Mouse (Mus musculus) CH12.LX (cell line): Measurements from ENCODE around the gene Cyp2w1. TPM values are rescaled to one million over a fixed set of nuclear protein-coding genes. Genes with fewer than 3 reads are reported as not detected.

ENCODE experiments used
- DNase-seq: peaks from one replicate; pipeline ENCODE4 v3.0.0-alpha.2; 2013; ENCODE audit errors: extremely low read depth
- H3K27ac ChIP-seq: 2 replicates; pipeline ENCODE4 v1.5.1; 2012; ENCODE audit warnings: low read depth, mild to moderate bottlenecking, control low read depth, moderate library complexity; ENCODE audit not compliant: insufficient read depth
- H3K27me3 ChIP-seq: replicated peaks from 2 replicates; pipeline ENCODE3; 2012; ENCODE audit warnings: inconsistent platforms
- H3K36me3 ChIP-seq, 2 experiments: replicated peaks in 1 of 2; 2 replicates each; pipeline versions ENCODE3 to v1.6.1; 2012; ENCODE audit warnings: inconsistent platforms in 1 of 2, low read length in 1 of 2, mild to moderate bottlenecking in 1 of 2, mixed read lengths in 1 of 2, moderate library complexity in 1 of 2; ENCODE audit not compliant: control insufficient read depth in 1 of 2, insufficient read depth in 1 of 2
- H3K4me1 ChIP-seq, 2 experiments: 2 replicates each; pipeline ENCODE4 v1.6.1; 2012; ENCODE audit warnings: inconsistent platforms in 1 of 2, moderate library complexity in 1 of 2; ENCODE audit not compliant: insufficient read depth in 2 of 2, control insufficient read depth in 1 of 2
- H3K4me2 ChIP-seq: 2 replicates; pipeline ENCODE4 v1.6.1; 2012; ENCODE audit warnings: low read depth, mild to moderate bottlenecking, control low read depth; ENCODE audit not compliant: poor library complexity, insufficient read depth, severe bottlenecking
- H3K4me3 ChIP-seq, 3 experiments: fragments of 150-350 bp in 1 of 3; sonication (generic) in 1 of 3; replicated peaks in 1 of 3; 2 replicates each; pipeline versions ENCODE3 to v1.5.1; 2011 to 2012; ENCODE audit warnings: low read depth in 2 of 3, low read length in 2 of 3, mild to moderate bottlenecking in 2 of 3, moderate library complexity in 2 of 3, control low read depth in 1 of 3, improper control_type of control experiment in 1 of 3, inconsistent platforms in 1 of 3, mixed read lengths in 1 of 3; ENCODE audit not compliant: poor library complexity in 1 of 3
- H3K79me2 ChIP-seq: replicated peaks from 2 replicates; pipeline ENCODE4 v1.6.1; 2012; ENCODE audit warnings: mild to moderate bottlenecking, moderate library complexity; ENCODE audit not compliant: control insufficient read depth, poor library complexity, insufficient read depth, severe bottlenecking; ENCODE audit errors: extremely low read depth
- H3K9ac ChIP-seq: 2 replicates; pipeline ENCODE4 v1.6.1; 2012; ENCODE audit warnings: low read depth, mild to moderate bottlenecking, control low read depth, moderate library complexity; ENCODE audit not compliant: insufficient read depth
- H3K9me3 ChIP-seq: replicated peaks from 2 replicates; pipeline ENCODE3; 2012; ENCODE audit warnings: low read length, inconsistent platforms, mixed read lengths
- BHLHE40 ChIP-seq: IDR thresholded peaks from 2 replicates; pipeline ENCODE4 v1.6.1; 2011; ENCODE audit warnings: mild to moderate bottlenecking, low read depth, low read length, improper control_type of control experiment
- CTCF ChIP-seq, 2 experiments: IDR thresholded peaks in 1 of 2; conservative IDR thresholded peaks in 1 of 2; 2 replicates each; pipeline ENCODE4 v1.5.1; 2011 to 2012; ENCODE audit warnings: low read depth in 2 of 2, low read length in 2 of 2, improper control_type of control experiment in 1 of 2, inconsistent platforms in 1 of 2, mild to moderate bottlenecking in 1 of 2, moderate library complexity in 1 of 2
- E2F4 ChIP-seq: IDR thresholded peaks from 2 replicates; pipeline ENCODE4 v1.6.1; 2011; ENCODE audit warnings: low read depth, low read length, improper control_type of control experiment; ENCODE audit not compliant: insufficient replicate concordance
- EP300 ChIP-seq: IDR thresholded peaks from 2 replicates; pipeline ENCODE4 v1.6.1; 2011; ENCODE audit warnings: low read length, improper control_type of control experiment
- ETS1 ChIP-seq: conservative IDR thresholded peaks from 2 replicates; pipeline ENCODE4 v1.6.1; 2012; ENCODE audit warnings: low read depth, mild to moderate bottlenecking, inconsistent platforms, low read length, improper control_type of control experiment, moderate library complexity
- IRF4 ChIP-seq: IDR thresholded peaks from 2 replicates; pipeline ENCODE4 v1.6.1; 2014; ENCODE audit warnings: low read depth, mild to moderate bottlenecking, inconsistent platforms, low read length, improper control_type of control experiment
- JUN ChIP-seq: IDR thresholded peaks from 2 replicates; pipeline ENCODE4 v1.6.1; 2011; ENCODE audit warnings: low read depth, mild to moderate bottlenecking, low read length, improper control_type of control experiment, moderate library complexity; ENCODE audit not compliant: insufficient read depth
- JUND ChIP-seq: conservative IDR thresholded peaks from 2 replicates; pipeline ENCODE4 v1.6.1; 2011; ENCODE audit warnings: low read depth, low read length, improper control_type of control experiment
- KAT2A ChIP-seq: IDR thresholded peaks from 2 replicates; pipeline ENCODE4 v1.6.1; 2012; ENCODE audit warnings: low read length, improper control_type of control experiment, inconsistent platforms; ENCODE audit not compliant: insufficient replicate concordance
- MAX ChIP-seq: IDR thresholded peaks from 2 replicates; pipeline ENCODE4 v1.6.1; 2011; ENCODE audit warnings: low read length, improper control_type of control experiment
- MXI1 ChIP-seq: IDR thresholded peaks from 2 replicates; pipeline ENCODE4 v1.6.1; 2011; ENCODE audit warnings: mild to moderate bottlenecking, low read depth, low read length, improper control_type of control experiment
- NELFE ChIP-seq: IDR thresholded peaks from 2 replicates; pipeline ENCODE4 v1.6.1; 2011; ENCODE audit warnings: low read depth, low read length, improper control_type of control experiment
- PAX5 ChIP-seq: IDR thresholded peaks from 2 replicates; pipeline ENCODE4 v1.6.1; 2012; ENCODE audit warnings: low read length, inconsistent platforms, mixed read lengths
- POLR2A ChIP-seq: IDR thresholded peaks from 2 replicates; pipeline ENCODE4 v1.6.1; 2011; ENCODE audit warnings: low read depth, mild to moderate bottlenecking, improper control_type of control experiment, low read length
- POLR2AphosphoS2 ChIP-seq: IDR thresholded peaks from 2 replicates; pipeline ENCODE4 v1.6.1; 2011; ENCODE audit warnings: low read depth, low read length, improper control_type of control experiment
- SIN3A ChIP-seq: IDR thresholded peaks from 2 replicates; pipeline ENCODE4 v1.6.1; 2012; ENCODE audit warnings: low read length, improper control_type of control experiment, inconsistent platforms
- TBP ChIP-seq: conservative IDR thresholded peaks from 2 replicates; pipeline ENCODE4 v1.6.1; 2011; ENCODE audit warnings: low read depth, low read length, improper control_type of control experiment
- TCF12 ChIP-seq: IDR thresholded peaks from 2 replicates; pipeline ENCODE4 v1.6.1; 2014; ENCODE audit warnings: low read depth, mild to moderate bottlenecking, inconsistent platforms, low read length, improper control_type of control experiment
- USF1 ChIP-seq: IDR thresholded peaks from 2 replicates; pipeline ENCODE4 v1.6.1; 2014; ENCODE audit warnings: low read depth, mild to moderate bottlenecking, inconsistent platforms, low read length, improper control_type of control experiment
- USF2 ChIP-seq: conservative IDR thresholded peaks from 2 replicates; pipeline ENCODE4 v1.6.1; 2011; ENCODE audit warnings: low read depth, low read length, improper control_type of control experiment
- ZKSCAN1 ChIP-seq: IDR thresholded peaks from 2 replicates; pipeline ENCODE4 v1.6.1; 2012; ENCODE audit warnings: low read depth, inconsistent platforms, low read length, improper control_type of control experiment, borderline replicate concordance
- ZMIZ1 ChIP-seq: IDR thresholded peaks from 2 replicates; pipeline ENCODE4 v1.6.1; 2012; ENCODE audit warnings: low read depth, mild to moderate bottlenecking, inconsistent platforms, low read length, improper control_type of control experiment
- ZNF384 ChIP-seq: IDR thresholded peaks from 2 replicates; pipeline ENCODE4 v1.6.1; 2012; ENCODE audit warnings: low read depth, low read length, improper control_type of control experiment, inconsistent platforms
- dilution Hi-C: fragments of 300-500 bp; cut with MboI; formaldehyde crosslinking; loops from 2 replicates; pipeline ENCODE4 v1.14.3; 2020; ENCODE audit warnings: low sequenced_read_pairs; ENCODE audit not compliant: extremely low pct_unique_long_range_greater_than_20kb, extremely low pct_ligation_motif_present
- in situ Hi-C: fragments of 300-500 bp; cut with MboI; formaldehyde crosslinking; loops from 3 replicates; pipeline ENCODE4 v1.14.3; 2019; ENCODE audit warnings: low sequenced_read_pairs, low pct_ligation_motif_present, low pct_unique_long_range_greater_than_20kb, mixed read lengths
- polyA plus RNA-seq: library from polyadenylated mRNA; unstranded; fragments of >175 nt; gene quantifications from 2 replicates; pipeline ENCODE4 v1.2.1, GENCODE M21; 2012; ENCODE audit warnings: low read depth; ENCODE audit not compliant: insufficient read length
- total RNA-seq, 2 experiments: library from RNA; depleted of rRNA; stranded (reverse); fragments of 300-350 nt in 1 of 2; fragments of >200 nt in 1 of 2; gene quantifications; 2 replicates each; pipeline ENCODE4 v1.2.3; 2012 to 2014

Cyp2w1 gene
- total and polyA plus RNA-seq, 3 experiments = not detected

- no peaks in the 10 kb centered on the region for H3K27me3 ChIP-seq
- dilution Hi-C loops (no loop called here), in situ Hi-C loops (loop anchor here (25.0 kb wide), 1 partner anchor 88 kb away; the partner anchor contains the start of gene 3110082I17Rik)
- H3K4me1 ChIP-seq = peaks cover 7 to 9% of the 10 kb centered on the region in 2 experiments; a peak in 3 of 4 replicates
- no peak overlapping the region for H3K9ac ChIP-seq
- DNase-seq = no peak
- H3K4me2 ChIP-seq = no peak overlapping the region
- TF ChIP-seq ETS1 = no peak
- no peak for TF ChIP-seq ZNF384
- no peak for TF ChIP-seq MXI1
- no peak for TF ChIP-seq SIN3A
- TF ChIP-seq POLR2A = no peak
- no peak for TF ChIP-seq JUN
- no peak for TF ChIP-seq ZMIZ1
- TF ChIP-seq KAT2A = no peak
- no peak overlapping the region for H3K27ac ChIP-seq
- H3K4me3 ChIP-seq = no peak overlapping the region
- peaks cover 0 to 35% of the 10 kb centered on the region in 2 experiments for H3K36me3 ChIP-seq
- no peaks in the 10 kb centered on the region for H3K9me3 ChIP-seq
- no peaks in the 10 kb centered on the region for H3K79me2 ChIP-seq
Observed at GRCm38 (mm10) chr5:139373889-139374444, 21.6 kb downstream of the Cyp2w1 start.

- no peak overlapping the region for H3K9ac ChIP-seq
- peaks cover 7% of the 10 kb centered on the region in 2 experiments; a peak in 3 of 4 replicates for H3K4me1 ChIP-seq
- dilution Hi-C loops (no loop called here), in situ Hi-C loops (loop anchor here (25.0 kb wide), 1 partner anchor 87 kb away; the partner anchor contains the start of gene 3110082I17Rik)
- H3K79me2 ChIP-seq = no peaks in the 10 kb centered on the region
- H3K9me3 ChIP-seq = no peaks in the 10 kb centered on the region
- H3K27me3 ChIP-seq = no peaks in the 10 kb centered on the region
- H3K27ac ChIP-seq = no peak overlapping the region
- no peak overlapping the region for H3K4me2 ChIP-seq
- H3K36me3 ChIP-seq = peaks cover 0 to 33% of the 10 kb centered on the region in 2 experiments
- DNase-seq = no peak
- H3K4me3 ChIP-seq = no peak overlapping the region
- TF ChIP-seq BHLHE40 = no peak
Observed at GRCm38 (mm10) chr5:139374841-139375240, 22.4 kb downstream of the Cyp2w1 start.

- Histone ChIP-seq H3K27ac (no peak within 1 kb of the TSS), H3K9ac (no peak within 1 kb of the TSS)
- DNase-seq = no peak
Observed at GRCm38 (mm10) chr5:139377468-139378270, 25.3 kb downstream of the Cyp2w1 start, which contains the start of gene Gpr146. TSS of gene Gpr146 (plus strand) at chr5:139377697.

More at GRCm38 (mm10) chr5:139377468-139378270, 25.3 kb downstream of the Cyp2w1 start, which contains the start of gene Gpr146:
- in situ Hi-C loops = no loop called here
- TF ChIP-seq PAX5 = no peak
- no peak for TF ChIP-seq EP300
- no peak for TF ChIP-seq POLR2A
- no peak for TF ChIP-seq MAX
- TF ChIP-seq POLR2AphosphoS2 = no peak
- TF ChIP-seq JUND = no peak
- TF ChIP-seq KAT2A = no peak
- no peak for TF ChIP-seq IRF4
- no peak for TF ChIP-seq TBP
- no peak for TF ChIP-seq ZKSCAN1
- no peak for TF ChIP-seq USF2
- no peak for TF ChIP-seq NELFE
- TF ChIP-seq E2F4 = no peak
- no peak for TF ChIP-seq ETS1
- TF ChIP-seq CTCF (conservative IDR thresholded peaks at IDR 0.05 in 1 of 2, IDR thresholded peaks at IDR 0.05 in 1 of 2; ENCODE audit: low read depth in 2 of 2, low read length in 2 of 2) = no peak
- TF ChIP-seq TCF12 = no peak
- TF ChIP-seq USF1 = no peak
- no peak for TF ChIP-seq BHLHE40
- Histone ChIP-seq H3K4me3 (no peak within 1 kb of the TSS), H3K9me3 (no peaks in the 10 kb centered on the region), H3K36me3 (peaks cover 0 to 33% of the 10 kb centered on the region in 2 experiments), H3K27me3 (no peaks in the 10 kb centered on the region), H3K4me1 (peaks cover 4 to 17% of the 10 kb centered on the region in 2 experiments), H3K79me2 (no peaks in the 10 kb centered on the region), H3K4me2 (no peak within 1 kb of the TSS)
- dilution Hi-C loops = no loop called here
